Mouse (Mus musculus) embryonic facial prominence, embryonic 14.5 days (tissue): Measurements from ENCODE around the gene Fer1l4. TPM values are rescaled to one million over a fixed set of nuclear protein-coding genes. Genes with fewer than 3 reads are reported as not detected.

ENCODE experiments used
- ATAC-seq: fragments of 200-750 bp; cut with Nextera tagmentation; 2 replicates; pipeline ENCODE4 v1.8.0; 2017; ENCODE audit warnings: low read depth, moderate number of reproducible peaks, moderate TSS enrichment
- DNase-seq: peaks from one replicate; pipeline ENCODE4 v3.0.0-alpha.2; 2015; ENCODE audit warnings: low spot score
- H3K27ac ChIP-seq: fragments of 300-500 bp; sonication (generic); replicated peaks from 2 replicates; pipeline ENCODE4 v1.5.1; 2014; ENCODE audit warnings: low read depth, mild to moderate bottlenecking, low read length, moderate library complexity
- H3K27me3 ChIP-seq: fragments of 300-500 bp; sonication (generic); replicated peaks from 2 replicates; pipeline ENCODE4 v1.6.1; 2014; ENCODE audit warnings: low read length; ENCODE audit not compliant: control insufficient read depth, insufficient read depth
- H3K36me3 ChIP-seq: fragments of 300-500 bp; sonication (generic); 2 replicates; pipeline ENCODE4 v1.6.1; 2014; ENCODE audit warnings: low read length, mixed read lengths; ENCODE audit not compliant: control insufficient read depth, insufficient read depth
- H3K4me1 ChIP-seq: fragments of 300-500 bp; sonication (generic); 2 replicates; pipeline ENCODE4 v1.6.1; 2014; ENCODE audit warnings: antibody characterized with exemption, low read length; ENCODE audit not compliant: control insufficient read depth, insufficient read depth
- H3K4me2 ChIP-seq: fragments of 300-500 bp; sonication (generic); 2 replicates; pipeline ENCODE4 v1.6.1; 2014; ENCODE audit warnings: low read depth, mild to moderate bottlenecking, low read length, moderate library complexity, mixed read lengths
- H3K4me3 ChIP-seq: fragments of 300-500 bp; sonication (generic); 2 replicates; pipeline ENCODE4 v1.5.1; 2014; ENCODE audit warnings: low read depth, mild to moderate bottlenecking, low read length
- H3K9ac ChIP-seq: fragments of 300-500 bp; sonication (generic); 2 replicates; pipeline ENCODE4 v1.6.1; 2014; ENCODE audit warnings: low read depth, mild to moderate bottlenecking, low read length, moderate library complexity, mixed read lengths
- H3K9me3 ChIP-seq: fragments of 300-500 bp; sonication (generic); 2 replicates; pipeline ENCODE4 v1.6.1; 2016; ENCODE audit warnings: low read length; ENCODE audit not compliant: control insufficient read depth
- WGBS: fragments of 180-500 bp; shearing (Covaris S2); extraction: QIAGEN DNeasy Blood & Tissue Kit; methylation state at CpG from one replicate; pipeline ENCODE4 v1.1.7; 2014; 5-methylcytosine and 5-hydroxymethylcytosine counted together
- polyA plus RNA-seq: library from polyadenylated mRNA; unstranded; fragments of >200 nt; fragmentation: Nextera tagmentation; extraction: Ambion mirVana; gene quantifications from 2 replicates; pipeline ENCODE4 v1.2.1, GENCODE M21; 2014

Gene Fer1l4
- polyA plus RNA-seq, 1 experiment from 2014 or later: not detected

GRCm38 (mm10) chr2:155991151-155991550 is 61.6 kb downstream of the Fer1l4 start:
- Histone ChIP-seq H3K9ac (no peak overlapping the region), H3K36me3 (peaks cover 96% of the 10 kb centered on the region), H3K27ac (no peak overlapping the region), H3K27me3 (no peaks in the 10 kb centered on the region), H3K4me3 (no peak overlapping the region), H3K4me2 (no peak overlapping the region), H3K4me1 (no peaks in the 10 kb centered on the region), H3K9me3 (no peaks in the 10 kb centered on the region)
- 94% methylated on average over 10 of the region's 10 CpGs for WGBS
- ATAC-seq (no peak), DNase-seq (no peak)

DNA sequence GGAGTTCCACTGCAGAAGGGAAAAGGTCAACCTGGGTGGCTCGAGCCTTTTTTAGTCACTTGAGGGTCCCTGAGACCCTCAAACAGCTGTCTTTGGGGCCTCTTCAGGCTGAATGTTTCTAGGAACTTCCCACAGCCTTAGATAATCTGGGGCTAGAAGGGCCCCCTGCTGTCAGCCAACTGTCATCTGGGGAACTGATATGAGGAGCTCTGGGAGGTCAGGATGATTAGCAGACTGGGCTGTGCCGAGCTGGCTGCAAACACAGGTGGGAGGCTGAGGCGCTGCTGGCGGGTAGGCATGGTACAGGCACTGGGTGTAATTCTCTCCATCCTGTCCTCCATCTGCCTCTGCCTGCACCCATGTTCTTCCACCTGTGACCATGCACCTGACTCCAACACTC is 63.7 kb downstream of the Fer1l4 start:
- DNase-seq (peak; percentile 12), ATAC-seq (no peak)
- 70% methylated on average over 4 of the region's 4 CpGs for WGBS
- no peaks in the 10 kb centered on the region for H3K27me3 ChIP-seq
- no peaks in the 10 kb centered on the region for H3K9me3 ChIP-seq
- H3K36me3 ChIP-seq: peaks cover 96% of the 10 kb centered on the region
- H3K4me2 ChIP-seq: no peak overlapping the region
- no peak overlapping the region for H3K27ac ChIP-seq
- H3K4me1 ChIP-seq: no peaks in the 10 kb centered on the region
- no peak overlapping the region for H3K4me3 ChIP-seq
- no peak overlapping the region for H3K9ac ChIP-seq

DNA sequence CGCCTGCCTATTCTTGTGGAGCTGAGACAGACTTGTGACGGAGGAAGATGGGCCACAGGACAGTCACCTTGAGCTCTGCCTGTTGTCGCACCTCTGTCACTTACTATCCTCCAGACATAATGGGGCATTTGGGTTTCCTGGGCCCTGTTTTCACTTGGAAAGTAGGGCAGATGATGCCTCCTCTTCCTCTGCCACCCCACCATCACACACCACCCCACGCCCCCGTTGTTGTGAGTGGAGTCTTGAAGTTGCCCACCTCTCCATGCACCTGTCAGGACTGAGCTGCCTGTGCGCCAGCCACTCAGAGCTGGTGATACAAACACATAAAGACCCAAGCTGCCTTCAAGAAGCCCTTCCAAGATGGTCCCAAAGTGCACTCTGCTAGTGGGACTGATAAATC is 65.6 kb downstream of the Fer1l4 start:
- Histone ChIP-seq H3K27me3 (no peaks in the 10 kb centered on the region), H3K27ac (no peak overlapping the region), H3K9me3 (no peaks in the 10 kb centered on the region), H3K4me1 (no peaks in the 10 kb centered on the region), H3K36me3 (peaks cover 96% of the 10 kb centered on the region), H3K4me2 (no peak overlapping the region), H3K9ac (no peak overlapping the region), H3K4me3 (no peak overlapping the region)
- no peak for ATAC-seq
- 90% methylated on average over 6 of the region's 6 CpGs for WGBS
- no peak for DNase-seq

GRCm38 (mm10) chr2:155985776-155986175 is 67.0 kb downstream of the Fer1l4 start:
- WGBS: 84% methylated on average over 7 of the region's 7 CpGs
- ATAC-seq: no peak

GRCm38 (mm10) chr2:155979328-155979991 is 73.3 kb downstream of the Fer1l4 start:
- Histone ChIP-seq H3K27me3 (no peaks in the 10 kb centered on the region), H3K4me1 (no peaks in the 10 kb centered on the region), H3K27ac (no peak overlapping the region; the same call in 1 of the 2 replicates), H3K4me2 (no peak overlapping the region), H3K9ac (no peak overlapping the region), H3K9me3 (no peaks in the 10 kb centered on the region), H3K36me3 (peaks cover 96% of the 10 kb centered on the region), H3K4me3 (no peak overlapping the region)
- ATAC-seq (no peak), DNase-seq (peak; percentile 51)
- WGBS: 81% methylated on average over 5 of the region's 5 CpGs

More at GRCm38 (mm10) chr2:155985776-155986175, 67.0 kb downstream of the Fer1l4 start:
- H3K4me3 ChIP-seq: no peak overlapping the region
- H3K9me3 ChIP-seq: no peaks in the 10 kb centered on the region
- no peak overlapping the region for H3K27ac ChIP-seq
- no peak overlapping the region for H3K9ac ChIP-seq
- no peaks in the 10 kb centered on the region for H3K27me3 ChIP-seq
- H3K36me3 ChIP-seq: peaks cover 96% of the 10 kb centered on the region
- H3K4me1 ChIP-seq: no peaks in the 10 kb centered on the region
- DNase-seq: no peak
- H3K4me2 ChIP-seq: no peak overlapping the region

DNA sequence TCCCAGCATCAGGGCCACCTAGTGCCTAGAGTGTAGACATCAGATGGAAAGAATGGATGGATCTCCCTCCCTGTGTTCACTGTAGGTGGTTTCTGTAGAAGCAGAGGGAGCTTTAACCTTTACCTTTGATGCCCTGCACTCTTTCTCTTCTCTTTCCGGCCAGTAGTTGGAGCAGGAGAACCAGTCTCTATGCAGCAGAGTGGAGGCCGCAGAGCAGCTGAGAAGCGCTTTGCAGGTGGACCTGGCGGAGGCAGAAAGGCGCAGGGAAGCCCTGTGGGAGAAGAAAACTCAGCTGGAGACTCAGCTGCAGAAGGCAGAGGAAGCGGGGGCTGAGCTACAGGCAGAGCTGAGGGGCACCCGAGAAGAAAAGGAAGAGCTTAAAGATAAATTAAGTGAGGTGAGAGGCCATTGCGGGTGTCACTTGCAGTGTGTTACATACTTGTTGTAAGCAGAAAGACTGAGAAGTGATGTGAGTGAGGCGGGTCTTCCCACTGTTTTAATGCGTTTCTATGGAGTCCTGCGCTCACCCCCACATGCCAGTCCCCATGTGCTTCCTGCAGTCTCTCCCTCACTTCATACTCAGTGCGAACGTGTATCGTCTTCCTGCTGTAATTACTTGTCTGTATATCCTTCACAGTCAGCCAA is 78.5 kb downstream of the Fer1l4 start:
- H3K27me3 ChIP-seq: no peaks in the 10 kb centered on the region
- H3K9ac ChIP-seq: no peak overlapping the region
- H3K9me3 ChIP-seq: no peaks in the 10 kb centered on the region
- 75% methylated on average over 14 of the region's 14 CpGs for WGBS
- no peak overlapping the region for H3K4me3 ChIP-seq
- no peak overlapping the region for H3K4me2 ChIP-seq
- no peaks in the 10 kb centered on the region for H3K4me1 ChIP-seq
- H3K36me3 ChIP-seq: peaks cover 91% of the 10 kb centered on the region
- DNase-seq (no peak), ATAC-seq (no peak)
- H3K27ac ChIP-seq: no peak overlapping the region

- no peak for ATAC-seq
- DNase-seq: no peak
- H3K4me1 ChIP-seq: no peaks in the 10 kb centered on the region
- peaks cover 91% of the 10 kb centered on the region for H3K36me3 ChIP-seq
- 85% methylated on average over 6 of the region's 6 CpGs for WGBS
- no peak overlapping the region for H3K9ac ChIP-seq
- H3K9me3 ChIP-seq: no peaks in the 10 kb centered on the region
- H3K27me3 ChIP-seq: no peaks in the 10 kb centered on the region
- no peak overlapping the region for H3K4me3 ChIP-seq
- no peak overlapping the region for H3K4me2 ChIP-seq
- H3K27ac ChIP-seq: no peak overlapping the region
Measured at GRCm38 (mm10) chr2:155973348-155973747, 79.4 kb downstream of the Fer1l4 start.
